Mouse (Mus musculus) heart, adult 2 months (tissue): ENCODE data around the gene Slc22a18.

Source experiments
- CTCF ChIP-seq: fragments of 200-600 bp; IDR thresholded peaks from 2 replicates; pipeline ENCODE4 v1.8.1; 2022; ENCODE audit warnings: antibody characterized with exemption, mild to moderate bottlenecking, moderate library complexity
- POLR2A ChIP-seq: fragments of 200-500 bp; IDR thresholded peaks from 2 replicates; pipeline ENCODE4 v1.6.1; 2011; ENCODE audit warnings: mild to moderate bottlenecking, low read depth, low read length, control low read depth; ENCODE audit not compliant: insufficient read depth

- TF ChIP-seq CTCF (no peak), POLR2A (no peak)
Measured at GRCm38 (mm10) chr7:143536251-143536650, 62.7 kb downstream of the Slc22a18 start.
